Mouse (Mus musculus) pancreas, adult 10 weeks (tissue): Measurements from ENCODE around the gene Vmn1r89. TPM values are rescaled to one million over a fixed set of nuclear protein-coding genes. Genes with fewer than 3 reads are reported as not detected.

Source experiments
- polyA plus RNA-seq: library from polyadenylated mRNA; stranded (reverse); fragments of 350-450 nt; fragmentation: Illumina TruSeq; extraction: RNeasy Lipid Tissue Mini Kit (QIAGEN cat#74804); gene quantifications from one replicate; pipeline ENCODE4 v1.2.3, GENCODE M21; 2015; ENCODE audit warnings: low read depth, low replicate concordance; ENCODE audit not compliant: insufficient read depth

Gene Vmn1r89
- polyA plus RNA-seq, result not detected

DNA sequence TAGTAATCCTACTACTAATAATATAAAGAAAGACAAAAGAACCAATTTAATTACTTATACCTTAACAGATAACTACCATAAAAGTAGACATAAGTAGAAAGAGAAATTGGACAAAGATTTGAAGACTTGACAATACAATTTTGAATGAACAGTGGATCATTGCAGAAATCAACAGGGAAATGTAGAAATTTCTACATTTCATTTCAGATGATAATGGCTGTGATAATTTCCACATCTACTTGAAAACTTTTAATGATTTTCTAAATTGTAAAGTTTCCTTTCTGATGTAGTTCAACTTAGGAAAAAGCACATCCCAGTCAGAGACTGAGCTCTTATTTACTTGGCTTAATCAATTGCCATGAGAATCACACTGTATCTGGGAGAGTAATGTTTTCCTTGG lies at the start of gene Vmn1r89:
TSS of gene Vmn1r89 (plus strand) at position 301 of the 400 bp plus-strand sequence.

Other genes starting within 250 kb of the Vmn1r89 start
- 1.9 TPM for gene Zfp324, start 247.2 kb upstream of the Vmn1r89 start, polyA plus RNA-seq
- 3.7 TPM for gene Zfp446, start 235.2 kb upstream of the Vmn1r89 start, polyA plus RNA-seq
- gene Slc27a5, start 214.8 kb upstream of the Vmn1r89 start, polyA plus RNA-seq, result not detected
- 77.9 TPM for gene Trim28, start 213.9 kb upstream of the Vmn1r89 start, polyA plus RNA-seq
- 2.9 TPM for gene Zbtb45, start 203.0 kb upstream of the Vmn1r89 start, polyA plus RNA-seq
- gene Chmp2a, start 178.2 kb upstream of the Vmn1r89 start, polyA plus RNA-seq, result 58.7 TPM
- gene Ube2m, start 174.7 kb upstream of the Vmn1r89 start, polyA plus RNA-seq, result 35.3 TPM
- 0.46 TPM for gene Mzf1, start 158.3 kb upstream of the Vmn1r89 start, polyA plus RNA-seq
- not detected for gene Vmn1r85, start 117.8 kb upstream of the Vmn1r89 start, polyA plus RNA-seq
- gene Vmn1r86, start 93.1 kb upstream of the Vmn1r89 start, polyA plus RNA-seq, result not detected
- not detected for gene Vmn1r87, start 72.9 kb upstream of the Vmn1r89 start, polyA plus RNA-seq
- gene Vmn1r88, start 53.5 kb upstream of the Vmn1r89 start, polyA plus RNA-seq, result not detected
- gene Lig1, start 64.3 kb downstream of the Vmn1r89 start, polyA plus RNA-seq, result 3.2 TPM
- gene Zswim9, start 65.7 kb downstream of the Vmn1r89 start, polyA plus RNA-seq, result 6.4 TPM
- gene Pla2g4c, start 111.6 kb downstream of the Vmn1r89 start, polyA plus RNA-seq, result 0.37 TPM
- gene Cabp5, start 185.1 kb downstream of the Vmn1r89 start, polyA plus RNA-seq, result not detected
- gene Bsph1, start 237.8 kb downstream of the Vmn1r89 start, polyA plus RNA-seq, result not detected